8 mouse cellular contexts compared by ENCODE assay signal in the genomic region with DNA sequence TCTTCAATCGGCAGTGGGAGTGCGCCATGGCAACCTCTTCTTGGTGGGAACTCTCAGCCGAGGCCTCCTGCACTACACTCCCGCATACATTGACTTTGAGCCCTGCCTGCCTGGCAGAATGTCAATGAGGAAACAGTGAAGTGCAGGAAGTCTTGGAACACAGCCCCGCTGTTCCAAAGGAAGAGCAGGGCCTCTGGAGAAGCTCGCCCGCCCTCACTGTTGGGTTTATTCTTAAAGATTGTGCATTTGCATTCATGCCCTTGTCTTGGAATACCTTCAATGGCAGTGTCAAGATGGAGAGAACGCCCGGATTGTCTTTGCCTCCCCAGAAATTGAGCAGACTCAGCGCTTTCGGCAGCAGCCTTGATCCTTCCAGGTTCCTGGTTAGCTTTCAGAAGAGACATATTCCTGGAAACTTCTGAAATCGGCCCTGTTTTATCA.
DNase-seq lines count a peak whose midpoint lies in the region; ATAC-seq lines count a peak whose summit lies in the region.

No protein-coding gene starts in this region.

- ATAC-seq in heart, embryonic 12.5 days (ENCODE audit: insufficient number of reproducible peaks, low FRiP score), result no peak
- ATAC-seq in granulocyte monocyte progenitor cell, adult 5-6 weeks (replicated peaks; ENCODE audit: poor library complexity, severe bottlenecking), result no peak

- no peaks in the 10 kb centered on the region for H3K36me3 ChIP-seq in heart, embryonic 12.5 days

- peaks cover 5% of the 10 kb centered on the region; the same call in 1 of the 2 replicates for H3K4me1 ChIP-seq in heart, embryonic 12.5 days (replicated peaks)

- H3K9ac ChIP-seq in heart, embryonic 12.5 days, result no peak overlapping the region

- DNase-seq in heart, adult 9 months (ENCODE audit: low spot score in 2 of 2), result no peak
- peak; percentile 20 to 28 for DNase-seq in cerebellum, postnatal 36 days
- peak; percentile 14 to 24 for DNase-seq in heart, postnatal 14 days
- DNase-seq in left cerebral cortex, postnatal 4 days, result peak; percentile 75
- peak; percentile 23 to 39 for DNase-seq in right cerebral cortex, adult 2 months (ENCODE audit: low spot score in 2 of 2)
- no peak for DNase-seq in thymus, postnatal 4 days

- no peaks in the 10 kb centered on the region for H3K27me3 ChIP-seq in heart, embryonic 12.5 days (replicated peaks)

- H3K4me2 ChIP-seq in heart, embryonic 12.5 days, result no peak overlapping the region

- intact Hi-C loops in heart, postnatal 14 days (cut with DNase I), result no loop called here
- intact Hi-C loops in left cerebral cortex, postnatal 4 days (cut with DNase I), result no loop called here

- peak overlapping the region; percentile 25; the same call in 1 of the 2 replicates for H3K27ac ChIP-seq in heart, embryonic 12.5 days (ENCODE audit: poor library complexity, severe bottlenecking)

- H3K4me3 ChIP-seq in heart, embryonic 12.5 days, result no peak overlapping the region

- 55% methylated on average over 12 of the region's 12 CpGs for WGBS in heart, embryonic 12.5 days

- H3K9me3 ChIP-seq in heart, embryonic 12.5 days (replicated peaks), result no peaks in the 10 kb centered on the region

Comparison
In these comparisons a context has a peak if more than half of its experiments do, and no peak if none do; other contexts are left out.
1. DNase-seq: peak in cerebellum, postnatal 36 days (2 of 2), heart, postnatal 14 days (2 of 2), left cerebral cortex, postnatal 4 days (single experiment) and right cerebral cortex, adult 2 months (2 of 2); none in heart, adult 9 months (0 of 2) and thymus, postnatal 4 days (single experiment).